Mouse (Mus musculus) frontal cortex, postnatal 14 days (tissue): ENCODE measurements around the gene Tsen2.
A peak's percentile ranks its signal among the peaks of the same experiment; 100 is the strongest.

ENCODE experiments used
- DNase-seq, 2 experiments: peaks; one replicate each; pipeline ENCODE4 v3.0.0; 2022; ENCODE audit warnings: low spot score in 2 of 2

The Tsen2 gene

GRCm38 (mm10) chr6:115544442-115544970 is at the start of gene Tsen2:
TSS of gene Tsen2 (plus strand) at chr6:115544664.
- peak; percentile 95 to 96 for DNase-seq

- peak in 1 of 2 experiments; percentile 32 for DNase-seq
These were observed 44.9 kb upstream of the Tsen2 start for GRCm38 (mm10) chr6:115499540-115499939.

- no peak for DNase-seq
These were observed 44.2 kb upstream of the Tsen2 start for GRCm38 (mm10) chr6:115500234-115500633.

GRCm38 (mm10) chr6:115501131-115501530 is 43.3 kb upstream of the Tsen2 start:
- no peak for DNase-seq

GRCm38 (mm10) chr6:115503038-115503437 is 41.4 kb upstream of the Tsen2 start:
- no peak for DNase-seq

GRCm38 (mm10) chr6:115503549-115504159 is 40.8 kb upstream of the Tsen2 start:
- DNase-seq = no peak

GRCm38 (mm10) chr6:115504160-115504558 is 40.3 kb upstream of the Tsen2 start:
- no peak for DNase-seq

- DNase-seq = no peak
These were observed 39.5 kb upstream of the Tsen2 start for GRCm38 (mm10) chr6:115504915-115505314.

- no peak for DNase-seq
These were observed 38.0 kb upstream of the Tsen2 start for GRCm38 (mm10) chr6:115506425-115506824.

- DNase-seq = no peak
These were observed 33.0 kb upstream of the Tsen2 start for GRCm38 (mm10) chr6:115511447-115511846.

GRCm38 (mm10) chr6:115513207-115513606 is 31.3 kb upstream of the Tsen2 start:
- no peak for DNase-seq

GRCm38 (mm10) chr6:115517904-115518303 is 26.6 kb upstream of the Tsen2 start:
- DNase-seq = no peak

GRCm38 (mm10) chr6:115518352-115518751 is 26.1 kb upstream of the Tsen2 start:
- DNase-seq = no peak

- no peak for DNase-seq
These were observed 25.2 kb upstream of the Tsen2 start for GRCm38 (mm10) chr6:115519275-115519699.

GRCm38 (mm10) chr6:115521923-115522322 is 22.5 kb upstream of the Tsen2 start:
- DNase-seq = no peak

- no peak for DNase-seq
These were observed 21.7 kb upstream of the Tsen2 start for GRCm38 (mm10) chr6:115522691-115523146.

- no peak for DNase-seq
These were observed 21.3 kb upstream of the Tsen2 start for GRCm38 (mm10) chr6:115523201-115523600.

- DNase-seq = no peak
These were observed 19.9 kb upstream of the Tsen2 start for GRCm38 (mm10) chr6:115524449-115524990.

- no peak for DNase-seq
These were observed 17.0 kb upstream of the Tsen2 start for GRCm38 (mm10) chr6:115527418-115527817.

GRCm38 (mm10) chr6:115528372-115528771 is 16.1 kb upstream of the Tsen2 start:
- DNase-seq = no peak

- no peak for DNase-seq
These were observed 9.8 kb upstream of the Tsen2 start for GRCm38 (mm10) chr6:115534617-115535016.

- no peak for DNase-seq
These were observed 8.3 kb upstream of the Tsen2 start for GRCm38 (mm10) chr6:115536169-115536568.
